Mouse (Mus musculus) mature B cell (primary cell): Measurements from ENCODE around the gene Snx9.

ENCODE experiments used
- in situ Hi-C: fragments of 300-500 bp; cut with MboI; formaldehyde crosslinking; loops from 2 replicates; pipeline ENCODE4 v1.14.3; 2019

The Snx9 gene

GRCm38 (mm10) chr17:5963766-5964165 lies 122.6 kb downstream of the Snx9 start:
- in situ Hi-C loops: no loop called here

DNA sequence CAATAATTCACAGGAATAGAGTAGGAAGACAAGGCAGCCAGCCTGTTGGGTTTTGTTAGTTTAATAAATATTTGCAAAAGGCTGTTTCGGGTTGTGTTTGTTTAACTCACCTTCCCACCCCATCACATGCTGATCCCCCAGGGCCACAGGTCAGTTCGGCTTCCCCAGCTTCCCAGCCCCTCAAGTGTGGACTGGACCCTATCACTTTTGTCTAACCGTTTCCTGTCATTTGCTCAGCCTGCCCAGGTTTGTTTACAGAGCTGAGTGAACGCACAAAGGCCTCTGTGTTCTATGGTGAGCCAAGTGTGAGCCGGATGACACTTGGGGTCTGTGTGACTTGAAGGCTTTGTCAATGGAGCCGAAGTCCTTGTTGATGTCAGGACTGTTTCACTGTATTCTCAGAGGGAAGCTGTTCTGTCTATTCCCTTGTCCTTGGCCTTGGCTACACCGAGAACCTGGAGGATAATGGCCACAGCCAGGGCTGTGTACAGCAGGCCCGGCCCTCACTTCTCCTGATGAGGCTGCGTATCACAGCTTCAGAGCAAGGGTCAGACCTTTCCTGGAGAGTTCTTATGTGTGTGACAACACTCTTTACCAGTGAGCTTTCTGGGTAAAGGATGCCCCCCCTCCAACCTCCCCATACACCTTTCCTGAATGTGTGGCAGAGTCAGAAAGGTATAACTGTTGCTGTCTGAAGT lies 124.1 kb downstream of the Snx9 start:
- in situ Hi-C loops: no loop called here

DNA sequence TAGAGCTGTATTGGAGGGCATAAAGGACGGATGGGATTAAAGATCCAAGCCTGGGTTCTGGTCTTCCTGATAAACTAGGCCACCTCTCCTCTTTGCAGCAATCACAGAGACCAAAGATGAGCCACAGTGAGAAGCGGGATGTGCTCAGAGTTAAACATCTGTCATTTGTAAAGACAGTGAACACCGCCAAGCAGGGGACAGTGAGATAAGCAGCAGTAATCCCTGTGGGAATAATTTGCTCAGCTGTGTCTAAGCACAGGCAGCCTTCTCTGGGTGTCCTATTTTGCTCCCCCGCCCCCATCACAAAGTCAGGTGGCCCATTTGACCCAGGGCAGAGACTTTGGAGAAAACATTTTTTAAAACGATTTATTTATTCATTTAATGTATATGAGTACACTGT lies 125.6 kb downstream of the Snx9 start:
- in situ Hi-C loops: no loop called here

DNA sequence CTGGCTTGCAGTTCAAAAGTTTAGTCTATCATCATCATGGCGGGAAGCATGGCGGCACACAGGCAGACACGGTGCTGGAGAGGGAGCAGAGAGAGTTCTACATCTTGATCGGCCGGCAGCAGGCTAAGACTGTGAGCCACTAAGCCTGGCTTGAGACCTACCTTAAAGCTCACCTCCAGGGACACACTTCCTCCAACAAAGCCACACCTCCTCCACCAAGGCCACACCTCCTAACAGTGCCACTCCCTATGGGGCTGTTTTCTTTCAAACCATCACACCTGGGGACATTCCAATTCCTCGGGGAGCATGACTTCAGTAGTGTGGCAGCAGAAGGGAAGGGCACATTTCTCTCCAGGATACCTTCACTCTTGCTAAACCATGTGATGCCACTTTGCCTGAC lies 127.4 kb downstream of the Snx9 start:
- in situ Hi-C loops: no loop called here

GRCm38 (mm10) chr17:5969246-5969645 lies 128.1 kb downstream of the Snx9 start:
- in situ Hi-C loops: no loop called here

- in situ Hi-C loops: no loop called here
Observed at GRCm38 (mm10) chr17:5970298-5970821, 129.2 kb downstream of the Snx9 start.

GRCm38 (mm10) chr17:5973536-5973935 lies 132.4 kb downstream of the Snx9 start:
- in situ Hi-C loops: no loop called here

GRCm38 (mm10) chr17:5975099-5975977 lies 134.2 kb downstream of the Snx9 start:
- in situ Hi-C loops: no loop called here

DNA sequence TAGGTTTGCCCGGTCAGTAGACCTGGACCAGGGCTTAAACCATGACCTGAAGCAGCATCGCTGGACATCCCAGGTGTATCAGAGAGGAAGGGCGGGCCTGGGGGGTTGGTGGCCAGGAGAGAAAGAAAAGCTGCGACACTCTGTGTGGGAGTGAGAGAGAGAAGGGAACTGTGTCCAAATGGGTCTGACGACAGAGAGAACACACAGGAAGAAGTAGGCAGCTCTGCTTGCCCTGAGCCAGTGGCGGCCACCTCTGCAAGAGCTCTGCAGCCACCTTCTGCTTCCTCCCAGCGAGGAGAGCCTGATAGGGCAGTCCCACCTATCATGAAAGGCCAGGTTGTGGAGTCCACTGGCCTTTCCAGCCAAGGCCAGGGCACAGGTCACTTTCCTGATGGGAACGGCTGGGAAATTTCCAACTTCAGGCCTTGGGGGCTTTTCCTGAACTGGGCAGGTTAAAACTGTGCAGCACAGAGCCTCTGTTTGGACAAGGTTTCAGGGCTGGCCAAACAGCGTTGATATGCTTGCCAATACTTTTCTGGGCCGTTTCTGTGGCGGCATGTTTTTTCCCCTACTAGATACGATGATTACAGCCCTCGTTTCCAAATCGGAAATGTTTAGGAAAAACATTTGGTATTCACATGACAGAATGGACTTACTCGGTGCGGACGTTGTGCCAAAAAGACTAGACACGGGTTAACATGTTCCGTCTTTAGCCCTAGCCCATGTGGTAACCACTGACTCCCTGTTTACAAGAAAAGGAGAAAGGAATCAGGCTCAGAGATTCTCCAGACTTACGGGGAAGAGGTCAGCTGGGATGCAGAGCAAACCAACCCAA lies 135.3 kb downstream of the Snx9 start:
- in situ Hi-C loops: no loop called here

DNA sequence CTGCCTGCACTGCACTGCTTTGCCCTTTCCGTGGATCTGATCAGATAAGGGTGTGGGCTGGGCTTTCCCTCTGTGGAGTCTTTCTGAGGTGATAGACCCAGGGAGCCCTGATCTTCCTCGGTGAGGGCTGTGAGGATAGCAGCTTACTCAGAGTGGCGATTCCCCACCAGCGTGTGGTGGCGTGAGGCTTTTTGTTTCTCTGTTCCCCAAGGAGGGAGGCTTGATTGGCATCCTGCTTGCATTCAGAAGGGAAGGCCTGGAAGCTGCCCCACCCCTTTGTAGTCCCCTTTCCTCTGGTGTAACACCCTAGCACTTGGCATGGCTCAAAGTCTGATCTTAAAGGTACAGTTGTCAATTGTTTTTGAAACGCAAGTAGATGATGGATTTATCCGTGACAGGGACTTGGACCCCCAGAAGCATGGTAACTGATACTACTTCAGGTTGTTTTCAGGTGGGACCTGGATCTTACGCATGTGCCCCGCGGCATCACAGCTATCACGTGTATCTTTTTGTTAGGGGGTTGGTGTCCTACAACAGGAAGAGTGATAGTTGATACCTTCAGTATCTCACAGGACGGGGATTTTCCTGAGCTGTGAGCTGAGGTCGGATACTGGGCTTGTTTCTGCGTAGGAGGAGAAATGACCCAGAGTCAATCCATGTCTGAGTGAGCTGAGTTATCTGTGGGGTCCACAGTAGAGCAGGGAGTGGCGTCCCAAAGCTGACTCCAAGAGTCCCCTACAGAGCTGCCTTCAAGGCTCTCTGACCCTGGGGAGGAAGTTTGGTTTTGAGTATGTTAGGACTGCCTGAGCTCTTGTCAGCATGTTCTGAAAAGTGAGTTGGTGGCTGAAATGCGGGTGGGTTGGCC lies 136.2 kb downstream of the Snx9 start:
- in situ Hi-C loops: no loop called here

DNA sequence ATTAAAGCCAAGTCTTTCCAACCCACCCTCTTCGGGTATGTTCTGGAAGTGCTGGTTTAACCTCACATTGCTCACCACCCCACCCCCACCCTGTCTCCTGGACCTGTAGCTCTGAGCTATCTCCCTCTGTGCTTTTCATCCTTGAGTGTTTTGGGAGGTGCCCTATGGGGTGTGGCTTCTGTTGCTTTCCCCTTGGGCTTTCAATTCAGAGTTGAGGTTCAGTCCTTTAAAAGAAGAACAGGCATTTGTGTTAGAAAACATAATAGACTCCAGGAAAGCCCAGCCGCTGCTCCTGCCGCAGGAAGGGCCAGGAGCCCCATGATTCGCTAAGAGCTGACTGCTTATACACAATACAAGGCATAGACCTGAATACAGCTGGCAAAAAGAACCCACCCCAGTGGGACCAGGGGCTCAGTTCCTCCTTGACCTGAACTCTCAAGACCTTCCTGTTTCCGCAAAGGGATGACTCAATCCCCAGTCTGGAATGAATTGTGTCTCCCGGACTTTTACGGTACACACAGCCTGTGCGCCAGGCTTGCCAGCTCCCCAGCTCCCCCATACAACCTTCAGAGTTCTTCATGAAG lies 136.9 kb downstream of the Snx9 start:
- in situ Hi-C loops: no loop called here

DNA sequence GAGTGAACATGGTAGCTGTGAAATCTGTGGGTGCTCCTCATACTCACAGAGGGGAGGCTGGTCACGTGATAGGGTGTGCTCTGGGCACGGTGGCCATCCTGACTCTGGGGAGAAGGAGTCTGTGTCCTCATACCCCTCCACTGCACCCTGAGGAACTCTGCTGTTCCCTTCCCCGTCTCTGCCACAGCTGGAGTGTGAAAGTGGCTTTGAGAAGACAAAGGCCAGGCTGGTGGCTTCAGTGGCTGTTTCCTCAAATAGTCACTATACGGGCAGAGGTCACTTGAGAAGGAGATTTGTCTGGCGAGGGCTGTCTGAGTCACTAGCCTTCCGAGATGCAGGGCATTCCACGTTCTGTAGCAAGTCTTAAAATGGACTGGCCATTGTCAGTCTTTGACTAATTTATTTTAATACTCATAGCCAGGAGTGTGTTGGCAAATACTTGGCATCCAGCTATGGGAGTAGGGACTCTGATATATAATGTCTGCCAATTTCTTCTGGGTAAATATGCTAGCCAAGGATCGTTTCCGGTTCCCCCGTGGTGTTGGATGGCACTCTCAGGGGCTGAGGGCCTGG lies 137.5 kb downstream of the Snx9 start:
- in situ Hi-C loops: no loop called here

- in situ Hi-C loops: no loop called here
Observed at GRCm38 (mm10) chr17:5980860-5981259, 139.7 kb downstream of the Snx9 start.
